Mouse (Mus musculus): Measurements from ENCODE around the gene Ackr4. TPM values are rescaled to one million over a fixed set of nuclear protein-coding genes. Genes with fewer than 3 reads are reported as not detected.

The Ackr4 gene
- polyA plus RNA-seq (2015; fragmentation: Nextera tagmentation; extraction: Ambion mirVana) = 2.4 and 2.5 TPM in 2 replicates

- 73% methylated on average over 3 of the region's 3 CpGs for WGBS
- Histone ChIP-seq H3K27ac (replicated peaks) (no peak within 1 kb of the TSS), H3K9me3 (no peaks in the 10 kb centered on the region), H3K27me3 (replicated peaks) (no peaks in the 10 kb centered on the region), H3K4me3 (no peak within 1 kb of the TSS), H3K4me1 (peaks cover 16% of the 10 kb centered on the region), H3K4me2 (no peak within 1 kb of the TSS), H3K36me3 (no peaks in the 10 kb centered on the region), H3K9ac (no peak within 1 kb of the TSS)
- no peak for ATAC-seq (ENCODE audit: extremely low read depth, insufficient number of reproducible peaks, low FRiP score, low TSS enrichment)
Observed at GRCm38 (mm10) chr9:104126833-104127232, at the start of gene Ackr4. TSS of gene Ackr4 (minus strand) at chr9:104126933.

- Histone ChIP-seq H3K4me1 (no peaks in the 10 kb centered on the region), H3K4me3 (no peak overlapping the region), H3K9me3 (no peaks in the 10 kb centered on the region), H3K27me3 (replicated peaks) (no peaks in the 10 kb centered on the region), H3K4me2 (no peak overlapping the region), H3K9ac (no peak overlapping the region), H3K36me3 (peaks cover 89% of the 10 kb centered on the region), H3K27ac (replicated peaks) (no peak overlapping the region)
- 83% methylated on average over 6 of the region's 6 CpGs for WGBS
- no peak for ATAC-seq (ENCODE audit: extremely low read depth, insufficient number of reproducible peaks, low FRiP score, low TSS enrichment)
Observed at GRCm38 (mm10) chr9:104172342-104172741, 45.6 kb upstream of the Ackr4 start.

GRCm38 (mm10) chr9:104171651-104172050 lies 44.9 kb upstream of the Ackr4 start:
- Histone ChIP-seq H3K36me3 (peaks cover 89% of the 10 kb centered on the region), H3K27me3 (replicated peaks) (no peaks in the 10 kb centered on the region), H3K4me3 (no peak overlapping the region), H3K9ac (no peak overlapping the region), H3K4me1 (no peaks in the 10 kb centered on the region), H3K4me2 (no peak overlapping the region), H3K9me3 (no peaks in the 10 kb centered on the region), H3K27ac (replicated peaks) (no peak overlapping the region)
- 88% methylated on average over 6 of the region's 6 CpGs for WGBS
- no peak for ATAC-seq (ENCODE audit: extremely low read depth, insufficient number of reproducible peaks, low FRiP score, low TSS enrichment)

DNA sequence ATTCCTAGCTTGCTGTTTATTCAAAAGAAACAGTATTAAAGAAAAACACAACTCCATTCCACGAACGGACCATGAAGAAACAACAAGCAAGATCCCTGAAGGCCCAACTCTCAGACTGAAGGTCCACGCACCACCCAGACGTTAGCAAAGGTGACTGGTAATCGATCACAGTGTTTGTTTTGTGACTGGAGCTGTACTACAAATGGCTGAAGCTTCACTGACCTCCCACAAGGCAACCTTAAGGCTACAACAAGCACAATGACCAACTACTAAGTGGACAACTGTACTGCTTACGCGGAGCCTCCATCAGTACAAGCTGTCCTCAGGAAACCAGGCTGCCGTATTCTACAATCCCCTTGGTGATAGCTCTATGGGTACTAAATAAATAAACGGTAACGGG lies 43.3 kb upstream of the Ackr4 start:
- WGBS = 89% methylated on average over 10 of the region's 10 CpGs
- peaks cover 88% of the 10 kb centered on the region for H3K36me3 ChIP-seq
- H3K4me1 ChIP-seq = no peaks in the 10 kb centered on the region
- no peak overlapping the region for H3K4me2 ChIP-seq
- no peak overlapping the region for H3K9ac ChIP-seq
- no peaks in the 10 kb centered on the region for H3K27me3 ChIP-seq (replicated peaks)
- H3K9me3 ChIP-seq = no peaks in the 10 kb centered on the region
- no peak for ATAC-seq (ENCODE audit: extremely low read depth, insufficient number of reproducible peaks, low FRiP score, low TSS enrichment)
- no peak overlapping the region for H3K4me3 ChIP-seq
- H3K27ac ChIP-seq (replicated peaks) = no peak overlapping the region

GRCm38 (mm10) chr9:104165926-104166325 lies 39.2 kb upstream of the Ackr4 start:
- Histone ChIP-seq H3K36me3 (peaks cover 93% of the 10 kb centered on the region), H3K27me3 (replicated peaks) (no peaks in the 10 kb centered on the region)
- 88% methylated on average over 5 of the region's 5 CpGs for WGBS

DNA sequence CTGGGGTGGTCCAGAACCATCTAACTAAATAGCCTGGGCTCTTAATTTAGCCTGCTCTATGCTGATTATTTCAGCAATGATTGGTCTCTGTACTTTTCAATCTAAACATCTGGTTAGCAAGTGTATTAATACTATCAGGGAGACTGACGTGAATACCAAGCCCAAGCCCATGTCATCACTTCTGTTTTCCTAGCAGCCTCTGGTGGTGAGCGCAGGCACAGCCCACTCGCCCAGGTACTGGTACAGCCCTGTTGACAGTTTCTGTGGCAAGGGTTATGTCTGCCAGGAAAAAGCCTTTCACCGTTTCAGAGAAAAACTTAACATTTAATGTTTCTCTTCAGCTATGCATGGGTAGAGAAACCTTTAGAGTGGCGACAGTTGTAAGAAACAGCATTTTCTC lies 37.5 kb upstream of the Ackr4 start:
- no peaks in the 10 kb centered on the region for H3K9me3 ChIP-seq
- 74% methylated on average over 5 of the region's 5 CpGs for WGBS
- no peak for ATAC-seq (ENCODE audit: extremely low read depth, insufficient number of reproducible peaks, low FRiP score, low TSS enrichment)
- H3K9ac ChIP-seq = no peak overlapping the region
- H3K4me3 ChIP-seq = no peak overlapping the region
- peaks cover 93% of the 10 kb centered on the region for H3K36me3 ChIP-seq
- H3K4me2 ChIP-seq = no peak overlapping the region
- no peaks in the 10 kb centered on the region for H3K27me3 ChIP-seq (replicated peaks)
- H3K4me1 ChIP-seq = no peaks in the 10 kb centered on the region
- H3K27ac ChIP-seq (replicated peaks) = no peak overlapping the region

More at GRCm38 (mm10) chr9:104165926-104166325, 39.2 kb upstream of the Ackr4 start:
- H3K4me3 ChIP-seq = no peak overlapping the region
- H3K4me1 ChIP-seq = no peaks in the 10 kb centered on the region
- no peaks in the 10 kb centered on the region for H3K9me3 ChIP-seq
- no peak for ATAC-seq (ENCODE audit: extremely low read depth, insufficient number of reproducible peaks, low FRiP score, low TSS enrichment)
- no peak overlapping the region for H3K9ac ChIP-seq
- H3K4me2 ChIP-seq = no peak overlapping the region
- no peak overlapping the region for H3K27ac ChIP-seq (replicated peaks)

- no peak for ATAC-seq (ENCODE audit: extremely low read depth, insufficient number of reproducible peaks, low FRiP score, low TSS enrichment)
- Histone ChIP-seq H3K4me2 (no peak overlapping the region), H3K9ac (no peak overlapping the region), H3K4me3 (no peak overlapping the region), H3K36me3 (peaks cover 99% of the 10 kb centered on the region), H3K9me3 (no peaks in the 10 kb centered on the region), H3K27me3 (replicated peaks) (no peaks in the 10 kb centered on the region), H3K4me1 (no peaks in the 10 kb centered on the region), H3K27ac (replicated peaks) (no peak overlapping the region)
- 46% methylated on average over 7 of the region's 7 CpGs for WGBS
Observed at GRCm38 (mm10) chr9:104161117-104161516, 34.4 kb upstream of the Ackr4 start.

DNA sequence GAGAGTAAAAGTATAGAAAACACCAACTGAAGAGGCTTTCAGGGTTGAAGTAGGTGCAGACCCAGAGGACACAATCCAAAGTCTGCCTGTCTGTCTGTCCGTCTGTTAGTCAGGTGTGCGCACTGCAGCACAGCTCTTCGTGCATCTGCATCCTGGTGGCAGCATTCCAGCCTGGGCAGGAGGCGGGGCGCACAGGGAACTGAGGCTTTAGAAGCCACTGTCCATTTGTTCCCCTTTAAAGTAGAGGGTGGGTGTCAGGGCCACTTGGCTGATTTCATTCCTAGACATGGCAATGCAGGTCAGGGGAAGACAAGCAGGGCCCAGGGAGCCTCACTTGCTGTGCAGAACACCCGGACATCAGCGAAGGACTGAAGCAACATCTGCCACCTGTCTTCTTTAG lies 30.6 kb upstream of the Ackr4 start:
- peaks cover 99% of the 10 kb centered on the region for H3K36me3 ChIP-seq
- H3K4me1 ChIP-seq = no peaks in the 10 kb centered on the region
- ATAC-seq (ENCODE audit: extremely low read depth, insufficient number of reproducible peaks, low FRiP score, low TSS enrichment) = no peak
- no peak overlapping the region for H3K9ac ChIP-seq
- no peak overlapping the region for H3K4me2 ChIP-seq
- H3K9me3 ChIP-seq = no peaks in the 10 kb centered on the region
- WGBS = 93% methylated on average over 7 of the region's 7 CpGs
- no peak overlapping the region for H3K27ac ChIP-seq (replicated peaks)
- H3K27me3 ChIP-seq (replicated peaks) = no peaks in the 10 kb centered on the region
- no peak overlapping the region for H3K4me3 ChIP-seq

- Histone ChIP-seq H3K27ac (replicated peaks) (no peak overlapping the region), H3K9ac (no peak overlapping the region), H3K36me3 (peaks cover 99% of the 10 kb centered on the region), H3K4me2 (no peak overlapping the region), H3K4me3 (no peak overlapping the region), H3K9me3 (no peaks in the 10 kb centered on the region), H3K27me3 (replicated peaks) (no peaks in the 10 kb centered on the region), H3K4me1 (no peaks in the 10 kb centered on the region)
- no peak for ATAC-seq (ENCODE audit: extremely low read depth, insufficient number of reproducible peaks, low FRiP score, low TSS enrichment)
- 96% methylated on average over 8 of the region's 8 CpGs for WGBS
Observed at GRCm38 (mm10) chr9:104156506-104156905, 29.8 kb upstream of the Ackr4 start.

DNA sequence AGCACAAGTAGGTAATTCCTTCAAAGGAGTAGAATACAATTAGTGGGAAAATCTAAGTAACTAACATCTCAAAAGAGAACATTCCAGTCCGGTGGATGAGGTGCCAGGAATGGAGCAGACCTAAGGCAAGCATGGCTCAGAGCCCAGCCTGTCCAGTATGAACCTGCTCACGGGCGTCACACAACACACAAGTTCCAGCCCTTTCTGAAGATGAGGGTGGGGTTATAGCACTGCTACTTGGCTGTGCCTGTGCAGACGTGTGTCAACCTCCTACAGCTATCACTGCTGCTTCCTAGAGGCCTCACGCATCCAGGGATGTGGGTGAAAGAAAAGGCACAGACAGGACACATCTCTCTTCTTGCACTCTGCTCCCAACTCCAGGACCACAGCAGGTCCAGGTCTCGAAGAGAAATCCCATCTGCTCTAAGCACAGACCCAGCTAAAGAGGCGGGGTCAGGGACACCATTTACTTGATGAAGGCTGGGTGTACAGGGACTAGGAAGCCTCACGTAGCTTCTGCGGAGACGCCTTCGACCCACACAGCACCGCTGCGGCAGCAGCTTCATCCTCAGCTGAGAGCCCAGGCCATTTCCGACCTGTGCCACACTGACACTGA lies 28.5 kb upstream of the Ackr4 start:
- 91% methylated on average over 14 of the region's 14 CpGs for WGBS
- Histone ChIP-seq H3K4me1 (no peaks in the 10 kb centered on the region), H3K9me3 (no peaks in the 10 kb centered on the region), H3K4me3 (no peak overlapping the region), H3K36me3 (peaks cover 98% of the 10 kb centered on the region), H3K4me2 (no peak overlapping the region), H3K9ac (no peak overlapping the region), H3K27ac (replicated peaks) (no peak overlapping the region), H3K27me3 (replicated peaks) (no peaks in the 10 kb centered on the region)
- no peak for ATAC-seq (ENCODE audit: extremely low read depth, insufficient number of reproducible peaks, low FRiP score, low TSS enrichment)

DNA sequence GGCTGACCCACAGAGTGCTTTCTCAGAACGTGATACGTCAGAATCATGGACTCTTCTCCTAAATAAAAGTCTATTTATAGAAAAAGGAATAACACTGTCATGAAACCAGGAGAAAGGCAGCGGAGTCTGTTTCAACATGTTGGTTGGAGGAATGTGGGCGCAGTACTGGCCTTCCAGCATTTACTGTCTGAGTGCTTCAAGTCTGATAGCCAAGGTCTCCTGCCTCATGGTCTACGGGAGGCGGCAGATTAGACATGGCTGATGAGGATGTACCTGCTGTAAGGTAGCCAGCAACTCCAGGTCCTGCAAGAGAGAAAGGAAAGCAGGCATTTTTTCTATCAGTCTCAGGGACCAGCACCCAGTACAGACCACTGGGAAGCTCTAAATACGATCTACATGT lies 25.4 kb upstream of the Ackr4 start:
- H3K36me3 ChIP-seq = peaks cover 76% of the 10 kb centered on the region
- no peak overlapping the region for H3K4me2 ChIP-seq
- no peaks in the 10 kb centered on the region for H3K9me3 ChIP-seq
- no peaks in the 10 kb centered on the region for H3K4me1 ChIP-seq
- WGBS = 91% methylated on average over 7 of the region's 7 CpGs
- H3K4me3 ChIP-seq = no peak overlapping the region
- H3K27ac ChIP-seq (replicated peaks) = no peak overlapping the region
- ATAC-seq (ENCODE audit: extremely low read depth, insufficient number of reproducible peaks, low FRiP score, low TSS enrichment) = no peak
- H3K27me3 ChIP-seq (replicated peaks) = no peaks in the 10 kb centered on the region
- H3K9ac ChIP-seq = no peak overlapping the region

DNA sequence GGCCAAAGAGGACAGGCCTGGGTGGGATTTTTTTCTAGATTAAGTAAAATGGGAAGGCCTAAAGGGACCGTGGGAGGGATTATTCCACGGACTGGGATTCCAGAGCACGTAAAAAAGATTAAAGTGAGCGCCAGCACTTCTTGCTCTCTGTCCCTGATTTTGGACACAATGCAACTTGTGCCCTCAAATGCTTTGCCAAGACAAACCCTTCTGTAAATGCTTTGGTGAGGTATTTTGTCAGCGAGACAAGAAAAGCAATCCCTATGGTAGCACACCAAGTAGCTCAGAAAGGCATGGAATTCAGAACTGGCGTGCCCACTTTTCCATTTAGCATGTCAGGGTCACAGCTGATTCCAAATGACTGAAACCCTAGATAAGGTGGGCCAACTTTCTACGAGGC lies 22.2 kb upstream of the Ackr4 start:
- H3K27me3 ChIP-seq (replicated peaks) = no peaks in the 10 kb centered on the region
- no peaks in the 10 kb centered on the region for H3K4me1 ChIP-seq
- H3K9ac ChIP-seq = no peak overlapping the region
- H3K27ac ChIP-seq (replicated peaks) = no peak overlapping the region
- peaks cover 45% of the 10 kb centered on the region for H3K36me3 ChIP-seq
- ATAC-seq (ENCODE audit: extremely low read depth, insufficient number of reproducible peaks, low FRiP score, low TSS enrichment) = no peak
- H3K9me3 ChIP-seq = no peaks in the 10 kb centered on the region
- no peak overlapping the region for H3K4me2 ChIP-seq
- no peak overlapping the region for H3K4me3 ChIP-seq
- 78% methylated on average over 7 of the region's 7 CpGs for WGBS
